Mouse (Mus musculus): ENCODE measurements around the gene Gm17349. TPM values are rescaled to one million over a fixed set of nuclear protein-coding genes. Genes with fewer than 3 reads are reported as not detected.

Gm17349 gene
- total RNA-seq, 1 experiment: 2.5 TPM

DNA sequence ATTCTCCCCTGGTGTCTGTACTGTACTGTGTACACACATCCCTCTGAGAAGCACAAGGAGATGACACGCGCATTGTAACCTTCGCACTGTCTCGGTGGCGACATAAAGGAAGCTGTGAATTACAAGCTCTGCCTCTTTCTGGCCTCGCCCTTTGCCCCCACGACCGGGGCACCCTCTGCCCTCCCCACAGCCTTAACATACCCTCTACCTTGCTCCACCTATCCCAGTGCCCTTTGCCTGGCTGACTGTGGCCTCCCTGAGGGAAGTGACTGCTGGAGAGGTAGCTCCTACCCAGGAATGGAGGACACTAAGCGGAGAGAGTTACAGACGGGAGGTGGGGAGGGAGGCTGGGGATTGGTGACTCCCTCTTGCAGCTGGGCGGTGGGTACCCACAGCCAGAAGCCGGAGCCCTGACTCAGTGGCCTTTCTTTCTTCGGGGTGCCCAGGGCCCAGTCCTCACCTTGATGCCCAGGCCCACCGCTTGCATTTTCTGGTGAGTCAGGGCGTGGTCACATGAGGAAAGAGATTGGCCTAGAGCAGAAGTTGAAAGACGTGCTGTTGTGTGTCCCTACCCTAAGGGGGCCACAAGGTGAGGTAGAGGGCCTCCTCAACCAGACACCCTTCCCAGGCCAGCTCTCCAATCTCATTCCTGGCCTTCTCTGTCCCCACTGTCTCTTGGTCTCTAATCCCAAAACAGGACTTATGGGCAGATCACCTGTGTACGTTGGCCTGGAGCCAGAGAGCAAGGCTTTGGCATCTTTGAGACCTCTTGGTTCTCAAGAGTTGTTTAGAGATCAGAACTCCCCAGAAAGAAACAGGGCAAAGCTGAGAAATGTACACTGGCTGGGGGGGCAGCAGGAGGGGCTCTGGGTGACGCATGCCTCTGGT lies 4.8 kb downstream of the Gm17349 start:
- TF ChIP-seq ZNF384 (IDR thresholded peaks at IDR 0.05; ENCODE audit: low read depth, low read length): no peak
- TF ChIP-seq ZC3H11A (IDR thresholded peaks at IDR 0.05; ENCODE audit: borderline replicate concordance, low read depth, low read length): no peak
- TF ChIP-seq MAFK (IDR thresholded peaks at IDR 0.05; ENCODE audit: insufficient read depth, low read depth, low read length): no peak
- TF ChIP-seq CHD2 (IDR thresholded peaks at IDR 0.05; ENCODE audit: low read depth, low read length): no peak
- no peak for TF ChIP-seq HCFC1 (IDR thresholded peaks at IDR 0.05; ENCODE audit: borderline replicate concordance, insufficient read depth, low read length)
- DNase-seq (ENCODE audit: low read depth, low spot score): no peak
- Histone ChIP-seq H3K27ac (ENCODE audit: insufficient read depth, low read depth, low read length, poor library complexity, severe bottlenecking) (no peak overlapping the region), H3K9ac (ENCODE audit: insufficient read depth, low read depth, low read length, poor library complexity, severe bottlenecking) (peak overlapping the region; percentile 95; the same call in 1 of the 2 replicates), H3K36me3 (ENCODE audit: control insufficient read depth, insufficient read depth, low read length, poor library complexity, severe bottlenecking) (0 out of 2 replicates have a peak, but pooled peaks cover 2% of the 10 kb centered on the region), H3K4me3 (ENCODE audit: insufficient read depth in 1 of 2, low read depth in 1 of 2, low read length in 2 of 2, poor library complexity in 1 of 2, severe bottlenecking in 1 of 2) (peak overlapping the region in 1 of 2 experiments; percentile 29; a peak in 1 of 4 replicates), H3K4me1 (ENCODE audit: control insufficient read depth in 2 of 2, insufficient read depth in 2 of 2, low read length in 2 of 2, poor library complexity in 1 of 2) (peaks cover 6 to 22% of the 10 kb centered on the region in 2 experiments; a peak in 3 of 4 replicates), H3K9me3 (ENCODE audit: control insufficient read depth, insufficient read depth, low read depth, low read length) (no peaks in the 10 kb centered on the region)
- in situ Hi-C loops (cut with MboI; ENCODE audit: low sequenced_read_pairs in 2 of 2, unreplicated experiment in 2 of 2): no loop called here

DNA sequence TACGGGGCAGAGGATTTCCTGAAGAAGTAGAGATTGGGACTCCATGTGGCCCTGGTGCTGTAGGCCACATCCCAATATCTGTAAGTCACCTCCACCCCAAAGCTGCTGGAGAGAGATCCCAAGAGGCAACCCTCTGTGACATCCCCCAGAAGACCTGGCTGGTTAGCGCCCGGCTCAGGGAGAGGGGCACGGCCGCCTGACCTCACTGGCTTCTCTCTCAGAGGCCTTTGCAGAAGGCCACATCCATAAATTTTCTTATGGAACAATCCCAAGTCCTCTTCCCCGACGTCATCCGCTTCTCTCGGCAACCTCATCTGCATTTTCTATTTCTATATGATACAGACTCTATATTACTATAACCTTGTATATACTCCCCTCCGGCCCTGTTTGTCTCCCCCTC lies 5.6 kb downstream of the Gm17349 start:
- no peak overlapping the region for H3K27ac ChIP-seq (ENCODE audit: insufficient read depth, low read depth, low read length, poor library complexity, severe bottlenecking)
- TF ChIP-seq CHD2 (IDR thresholded peaks at IDR 0.05; ENCODE audit: low read depth, low read length) (no peak), ZC3H11A (IDR thresholded peaks at IDR 0.05; ENCODE audit: borderline replicate concordance, low read depth, low read length) (no peak), HCFC1 (IDR thresholded peaks at IDR 0.05; ENCODE audit: borderline replicate concordance, insufficient read depth, low read length) (no peak), ZNF384 (IDR thresholded peaks at IDR 0.05; ENCODE audit: low read depth, low read length) (no peak), MAFK (IDR thresholded peaks at IDR 0.05; ENCODE audit: insufficient read depth, low read depth, low read length) (no peak)
- in situ Hi-C loops (cut with MboI; ENCODE audit: low sequenced_read_pairs in 2 of 2, unreplicated experiment in 2 of 2): no loop called here
- H3K4me3 ChIP-seq (ENCODE audit: insufficient read depth in 1 of 2, low read depth in 1 of 2, low read length in 2 of 2, poor library complexity in 1 of 2, severe bottlenecking in 1 of 2): no peak overlapping the region
- H3K36me3 ChIP-seq (ENCODE audit: control insufficient read depth, insufficient read depth, low read length, poor library complexity, severe bottlenecking): 0 out of 2 replicates have a peak, but pooled peaks cover 2% of the 10 kb centered on the region
- H3K4me1 ChIP-seq (ENCODE audit: control insufficient read depth in 2 of 2, insufficient read depth in 2 of 2, low read length in 2 of 2, poor library complexity in 1 of 2): peaks cover 6 to 22% of the 10 kb centered on the region in 2 experiments; a peak in 3 of 4 replicates
- no peak for DNase-seq (ENCODE audit: low read depth, low spot score)
- no peak overlapping the region for H3K9ac ChIP-seq (ENCODE audit: insufficient read depth, low read depth, low read length, poor library complexity, severe bottlenecking)
- no peaks in the 10 kb centered on the region for H3K9me3 ChIP-seq (ENCODE audit: control insufficient read depth, insufficient read depth, low read depth, low read length)

DNA sequence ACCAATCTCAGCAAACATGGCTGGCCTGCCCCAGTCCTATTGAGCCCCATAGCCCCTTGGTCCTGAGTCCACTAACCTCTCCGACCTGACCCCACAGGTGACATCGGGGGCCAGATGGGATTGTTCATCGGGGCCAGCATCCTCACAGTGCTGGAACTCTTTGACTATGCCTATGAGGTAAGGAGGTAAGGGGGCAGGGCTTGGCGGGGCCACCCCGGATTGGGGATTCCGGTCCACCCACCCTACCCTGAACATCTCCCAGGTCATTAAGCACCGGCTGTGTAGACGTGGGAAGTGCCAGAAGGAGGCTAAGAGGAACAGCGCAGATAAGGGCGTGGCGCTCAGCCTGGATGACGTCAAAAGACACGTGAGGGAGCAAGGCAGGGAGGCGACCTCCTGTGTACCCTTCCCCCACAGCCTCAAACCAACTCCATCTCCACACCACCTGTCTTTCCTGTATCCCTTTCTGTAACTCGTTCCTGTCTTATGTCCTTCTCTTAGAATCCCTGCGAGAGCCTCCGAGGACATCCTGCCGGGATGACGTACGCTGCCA lies 6.7 kb downstream of the Gm17349 start:
- H3K9me3 ChIP-seq (ENCODE audit: control insufficient read depth, insufficient read depth, low read depth, low read length): no peaks in the 10 kb centered on the region
- H3K9ac ChIP-seq (ENCODE audit: insufficient read depth, low read depth, low read length, poor library complexity, severe bottlenecking): no peak overlapping the region
- TF ChIP-seq CHD2 (IDR thresholded peaks at IDR 0.05; ENCODE audit: low read depth, low read length): no peak
- TF ChIP-seq ZC3H11A (IDR thresholded peaks at IDR 0.05; ENCODE audit: borderline replicate concordance, low read depth, low read length): no peak
- TF ChIP-seq HCFC1 (IDR thresholded peaks at IDR 0.05; ENCODE audit: borderline replicate concordance, insufficient read depth, low read length): no peak
- no peak for TF ChIP-seq MAFK (IDR thresholded peaks at IDR 0.05; ENCODE audit: insufficient read depth, low read depth, low read length)
- no peak for TF ChIP-seq ZNF384 (IDR thresholded peaks at IDR 0.05; ENCODE audit: low read depth, low read length)
- no peak for DNase-seq (ENCODE audit: low read depth, low spot score)
- H3K36me3 ChIP-seq (ENCODE audit: control insufficient read depth, insufficient read depth, low read length, poor library complexity, severe bottlenecking): no peaks in the 10 kb centered on the region
- no peak overlapping the region for H3K4me3 ChIP-seq (ENCODE audit: insufficient read depth in 1 of 2, low read depth in 1 of 2, low read length in 2 of 2, poor library complexity in 1 of 2, severe bottlenecking in 1 of 2)
- in situ Hi-C loops (cut with MboI; ENCODE audit: low sequenced_read_pairs in 2 of 2, unreplicated experiment in 2 of 2): no loop called here
- H3K27ac ChIP-seq (ENCODE audit: insufficient read depth, low read depth, low read length, poor library complexity, severe bottlenecking): no peak overlapping the region
- peaks cover 6 to 22% of the 10 kb centered on the region in 2 experiments; a peak in 3 of 4 replicates for H3K4me1 ChIP-seq (ENCODE audit: control insufficient read depth in 2 of 2, insufficient read depth in 2 of 2, low read length in 2 of 2, poor library complexity in 1 of 2)

DNA sequence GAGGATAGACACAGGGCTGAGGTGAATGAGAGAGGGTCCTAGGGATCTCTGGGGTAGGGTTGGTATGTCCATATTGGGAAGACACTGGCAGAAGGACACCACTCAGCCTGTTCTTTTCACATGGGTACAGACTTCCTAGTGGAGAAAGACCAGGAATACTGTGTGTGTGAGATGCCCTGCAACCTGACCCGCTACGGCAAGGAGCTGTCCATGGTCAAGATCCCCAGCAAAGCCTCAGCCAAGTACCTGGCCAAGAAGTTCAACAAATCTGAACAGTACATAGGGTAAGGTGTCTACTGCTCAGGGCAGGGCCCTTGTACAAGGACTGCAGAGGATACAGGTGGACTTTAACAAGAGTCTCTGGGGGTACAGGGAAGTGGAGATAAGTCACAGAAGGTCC lies 8.0 kb downstream of the Gm17349 start:
- H3K9me3 ChIP-seq (ENCODE audit: control insufficient read depth, insufficient read depth, low read depth, low read length): no peaks in the 10 kb centered on the region
- no peak for DNase-seq (ENCODE audit: low read depth, low spot score)
- no peak for TF ChIP-seq ZC3H11A (IDR thresholded peaks at IDR 0.05; ENCODE audit: borderline replicate concordance, low read depth, low read length)
- no peak for TF ChIP-seq MAFK (IDR thresholded peaks at IDR 0.05; ENCODE audit: insufficient read depth, low read depth, low read length)
- no peak for TF ChIP-seq CHD2 (IDR thresholded peaks at IDR 0.05; ENCODE audit: low read depth, low read length)
- no peak for TF ChIP-seq ZNF384 (IDR thresholded peaks at IDR 0.05; ENCODE audit: low read depth, low read length)
- TF ChIP-seq HCFC1 (IDR thresholded peaks at IDR 0.05; ENCODE audit: borderline replicate concordance, insufficient read depth, low read length): no peak
- H3K4me3 ChIP-seq (ENCODE audit: insufficient read depth in 1 of 2, low read depth in 1 of 2, low read length in 2 of 2, poor library complexity in 1 of 2, severe bottlenecking in 1 of 2): no peak overlapping the region
- H3K36me3 ChIP-seq (ENCODE audit: control insufficient read depth, insufficient read depth, low read length, poor library complexity, severe bottlenecking): no peaks in the 10 kb centered on the region
- in situ Hi-C loops (cut with MboI; ENCODE audit: low sequenced_read_pairs in 2 of 2, unreplicated experiment in 2 of 2): no loop called here
- H3K4me1 ChIP-seq (ENCODE audit: control insufficient read depth in 2 of 2, insufficient read depth in 2 of 2, low read length in 2 of 2, poor library complexity in 1 of 2): peaks cover 6 to 18% of the 10 kb centered on the region in 2 experiments; a peak in 2 of 4 replicates
- no peak overlapping the region for H3K9ac ChIP-seq (ENCODE audit: insufficient read depth, low read depth, low read length, poor library complexity, severe bottlenecking)
- H3K27ac ChIP-seq (ENCODE audit: insufficient read depth, low read depth, low read length, poor library complexity, severe bottlenecking): no peak overlapping the region
